ENCODE assay signal across 24 mouse cellular contexts in genomic region chr17:63270513-63270912, GRCm38 (mm10).
DNase-seq lines count a peak whose midpoint lies in the region; ATAC-seq and TF ChIP-seq lines count a peak whose summit lies in the region.
"Had no signal": no experiment of that assay in that cellular context is flagged by ENCODE, and none has a peak within 500 bp of the region (broad histone marks: within the 10 kb centered on the region; RNA-seq: fewer than 3 reads in every experiment).

No protein-coding gene starts in this region.

- H3K9me3 ChIP-seq in forebrain, postnatal 0 days (ENCODE audit: low read length) = no peaks in the 10 kb centered on the region
- H3K9me3 ChIP-seq in forebrain, embryonic 13.5 days (replicated peaks) = no peaks in the 10 kb centered on the region
- H3K9me3 ChIP-seq in limb, embryonic 11.5 days (ENCODE audit: control insufficient read depth, low read length) = no peaks in the 10 kb centered on the region
- no peaks in the 10 kb centered on the region for H3K9me3 ChIP-seq in limb, embryonic 10.5 days (replicated peaks)
- no peaks in the 10 kb centered on the region for H3K9me3 ChIP-seq in midbrain, embryonic 14.5 days (ENCODE audit: control insufficient read depth, low read length)
- H3K9me3 ChIP-seq: embryonic facial prominence, embryonic 12.5 days; embryonic facial prominence, embryonic 15.5 days; G1E; hindbrain, embryonic 12.5 days; hindbrain, embryonic 15.5 days had no signal

- H3K9ac ChIP-seq in forebrain, postnatal 0 days = no peak overlapping the region
- H3K9ac ChIP-seq in forebrain, embryonic 13.5 days = no peak overlapping the region
- no peak overlapping the region for H3K9ac ChIP-seq in limb, embryonic 11.5 days (ENCODE audit: low read length)
- H3K9ac ChIP-seq in midbrain, embryonic 14.5 days (replicated peaks; ENCODE audit: low read length) = no peak overlapping the region
- H3K9ac ChIP-seq: embryonic facial prominence, embryonic 12.5 days; embryonic facial prominence, embryonic 15.5 days; hindbrain, embryonic 12.5 days; hindbrain, embryonic 15.5 days had no signal

- peak; percentile 30 for DNase-seq in forebrain, postnatal 0 days
- peak; percentile 11 for DNase-seq in limb, embryonic 11.5 days (ENCODE audit: low spot score)
- no peak for DNase-seq in limb, embryonic 10.5 days (ENCODE audit: low spot score)
- DNase-seq in brain, adult 2 months (ENCODE audit: low read depth, low spot score) = peak; percentile 87
- no peak for DNase-seq in midbrain, embryonic 14.5 days
- DNase-seq: adrenal gland, postnatal 10 days; adrenal gland, postnatal 36 days; B cell, adult 2 months; cerebellum, adult 11 months; cerebellum, adult 2 months; cerebellum, adult 9-11 months; cerebellum, postnatal 25 days; gastrocnemius, adult 2 months; gastrocnemius, postnatal 14 days; heart, adult 11 months had no signal

- TF ChIP-seq CTCF in forebrain, postnatal 0 days (IDR thresholded peaks at IDR 0.05; ENCODE audit: low read depth) = no peak

- no peaks in the 10 kb centered on the region for H3K36me3 ChIP-seq in forebrain, postnatal 0 days (ENCODE audit: insufficient read depth)
- H3K36me3 ChIP-seq in forebrain, embryonic 13.5 days (ENCODE audit: poor library complexity, severe bottlenecking) = no peaks in the 10 kb centered on the region
- H3K36me3 ChIP-seq in limb, embryonic 11.5 days (ENCODE audit: control insufficient read depth, insufficient read depth, low read length) = no peaks in the 10 kb centered on the region
- no peaks in the 10 kb centered on the region for H3K36me3 ChIP-seq in limb, embryonic 10.5 days
- H3K36me3 ChIP-seq in midbrain, embryonic 14.5 days (ENCODE audit: control insufficient read depth, insufficient read depth, low read length) = no peaks in the 10 kb centered on the region
- H3K36me3 ChIP-seq: embryonic facial prominence, embryonic 12.5 days; embryonic facial prominence, embryonic 15.5 days; hindbrain, embryonic 12.5 days; hindbrain, embryonic 15.5 days had no signal

- no peak for ATAC-seq in forebrain, postnatal 0 days
- ATAC-seq in forebrain, embryonic 13.5 days = no peak
- no peak for ATAC-seq in limb, embryonic 11.5 days (ENCODE audit: insufficient number of reproducible peaks, low FRiP score, low TSS enrichment, low read depth)
- ATAC-seq in midbrain, embryonic 14.5 days (ENCODE audit: low FRiP score, low TSS enrichment) = no peak
- ATAC-seq: Patski had no signal

- no peaks in the 10 kb centered on the region for H3K4me1 ChIP-seq in forebrain, postnatal 0 days (ENCODE audit: insufficient read depth)
- H3K4me1 ChIP-seq in forebrain, embryonic 13.5 days = 0 out of 2 replicates have a peak, but pooled peaks cover 2% of the 10 kb centered on the region
- H3K4me1 ChIP-seq in limb, embryonic 11.5 days (ENCODE audit: control insufficient read depth, insufficient read depth, low read length) = peaks cover 8% of the 10 kb centered on the region; the same call in 1 of the 2 replicates
- peaks cover 34% of the 10 kb centered on the region for H3K4me1 ChIP-seq in limb, embryonic 10.5 days
- H3K4me1 ChIP-seq in midbrain, embryonic 14.5 days (ENCODE audit: control insufficient read depth, insufficient read depth, low read length) = no peaks in the 10 kb centered on the region; the same call in 1 of the 2 replicates
- H3K4me1 ChIP-seq: embryonic facial prominence, embryonic 15.5 days; hindbrain, embryonic 15.5 days had no signal

- no peaks in the 10 kb centered on the region for H3K27me3 ChIP-seq in forebrain, postnatal 0 days (ENCODE audit: insufficient read depth, low read length)
- 0 out of 2 replicates have a peak, but pooled peaks cover 9% of the 10 kb centered on the region for H3K27me3 ChIP-seq in forebrain, embryonic 13.5 days
- H3K27me3 ChIP-seq in limb, embryonic 11.5 days (ENCODE audit: control insufficient read depth, insufficient read depth, low read length) = no peaks in the 10 kb centered on the region
- no peaks in the 10 kb centered on the region for H3K27me3 ChIP-seq in limb, embryonic 10.5 days (ENCODE audit: low read depth, poor library complexity, severe bottlenecking)
- H3K27me3 ChIP-seq in midbrain, embryonic 14.5 days (ENCODE audit: control insufficient read depth, insufficient read depth, low read length) = no peaks in the 10 kb centered on the region
- H3K27me3 ChIP-seq: CH12.LX; embryonic facial prominence, embryonic 12.5 days; embryonic facial prominence, embryonic 15.5 days; hindbrain, embryonic 12.5 days; hindbrain, embryonic 15.5 days; Patski had no signal

- 61% methylated on average over 5 of the region's 5 CpGs for WGBS in forebrain, postnatal 0 days
- WGBS in forebrain, embryonic 13.5 days = 78% methylated on average over 5 of the region's 5 CpGs
- 82% methylated on average over 5 of the region's 5 CpGs for WGBS in limb, embryonic 11.5 days
- 90% methylated on average over 5 of the region's 5 CpGs for WGBS in limb, embryonic 10.5 days
- 86% methylated on average over 5 of the region's 5 CpGs for WGBS in midbrain, embryonic 14.5 days

- no peak overlapping the region for H3K4me2 ChIP-seq in forebrain, postnatal 0 days (ENCODE audit: low read depth)
- H3K4me2 ChIP-seq in forebrain, embryonic 13.5 days = no peak overlapping the region
- H3K4me2 ChIP-seq in limb, embryonic 11.5 days (ENCODE audit: low read depth, severe bottlenecking) = no peak overlapping the region
- no peak overlapping the region for H3K4me2 ChIP-seq in midbrain, embryonic 14.5 days (ENCODE audit: low read length)
- H3K4me2 ChIP-seq: embryonic facial prominence, embryonic 12.5 days; embryonic facial prominence, embryonic 15.5 days; heart, embryonic 11.5 days; hindbrain, embryonic 12.5 days; hindbrain, embryonic 15.5 days had no signal

- no peak overlapping the region for H3K27ac ChIP-seq in forebrain, postnatal 0 days (ENCODE audit: low read depth, low read length)
- no peak overlapping the region for H3K27ac ChIP-seq in forebrain, embryonic 13.5 days
- no peak overlapping the region for H3K27ac ChIP-seq in limb, embryonic 11.5 days (replicated peaks; ENCODE audit: low read depth, low read length)
- H3K27ac ChIP-seq in limb, embryonic 10.5 days = no peak overlapping the region
- H3K27ac ChIP-seq in midbrain, embryonic 14.5 days (replicated peaks; ENCODE audit: low read depth, low read length) = no peak overlapping the region
- H3K27ac ChIP-seq: embryonic facial prominence, embryonic 12.5 days; embryonic facial prominence, embryonic 15.5 days; gastrocnemius, adult 2 months; hindbrain, embryonic 12.5 days; hindbrain, embryonic 15.5 days had no signal

- no peak overlapping the region for H3K4me3 ChIP-seq in forebrain, postnatal 0 days (ENCODE audit: low read depth, low read length)
- no peak overlapping the region for H3K4me3 ChIP-seq in forebrain, embryonic 13.5 days
- no peak overlapping the region for H3K4me3 ChIP-seq in limb, embryonic 11.5 days (ENCODE audit: low read depth, low read length)
- no peak overlapping the region for H3K4me3 ChIP-seq in limb, embryonic 10.5 days
- H3K4me3 ChIP-seq in midbrain, embryonic 14.5 days (replicated peaks; ENCODE audit: low read depth, low read length) = no peak overlapping the region
- H3K4me3 ChIP-seq: embryonic facial prominence, embryonic 12.5 days; embryonic facial prominence, embryonic 15.5 days; gastrocnemius, adult 2 months; hindbrain, embryonic 12.5 days; hindbrain, embryonic 15.5 days had no signal

Comparison
In these comparisons a context has a peak if more than half of its experiments do, and no peak if none do; other contexts are left out.
1. DNase-seq: peak in forebrain, postnatal 0 days (single experiment), limb, embryonic 11.5 days (single experiment) and brain, adult 2 months (single experiment); none in limb, embryonic 10.5 days (single experiment) and midbrain, embryonic 14.5 days (single experiment).